Mouse (Mus musculus): ENCODE data around the gene Selenop. TPM values are rescaled to one million over a fixed set of nuclear protein-coding genes. Genes with fewer than 3 reads are reported as not detected.

Selenop gene
- polyA plus RNA-seq, 1 experiment from 2014 or later, result 512 TPM

DNA sequence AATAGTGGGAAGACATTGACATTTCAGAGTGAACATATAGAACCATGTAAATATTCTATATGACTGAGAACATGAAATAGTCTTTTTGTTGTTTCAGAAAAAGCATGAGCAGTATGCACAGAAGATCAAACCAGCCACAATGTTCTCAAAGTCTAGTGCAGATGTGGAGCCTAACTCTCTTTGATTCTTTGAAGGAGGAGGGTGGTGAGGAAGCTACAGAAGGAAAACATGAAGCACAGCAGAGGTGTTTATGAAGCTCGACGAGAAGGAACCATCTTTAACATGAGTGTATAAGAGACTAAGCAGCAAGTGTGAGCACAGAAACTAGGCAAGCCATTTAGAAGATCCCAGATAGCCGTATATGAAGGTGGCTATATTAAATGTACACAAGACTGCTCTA lies 41.5 kb downstream of the Selenop start:
- TF ChIP-seq EP300 (optimal IDR thresholded peaks at IDR 0.05) (no peak), CTCF (IDR thresholded peaks at IDR 0.05; ENCODE audit: low read depth) (no peak)
- 84% methylated on average over 3 of the region's 3 CpGs for WGBS
- no peak for DNase-seq (ENCODE audit: low spot score)
- H3K36me3 ChIP-seq (ENCODE audit: control insufficient read depth, insufficient read depth, low read length), result no peaks in the 10 kb centered on the region
- no peaks in the 10 kb centered on the region for H3K4me1 ChIP-seq (replicated peaks; ENCODE audit: control insufficient read depth, insufficient read depth)
- no peak overlapping the region for H3K9ac ChIP-seq (ENCODE audit: low read length)
- H3K27me3 ChIP-seq (ENCODE audit: control insufficient read depth, insufficient read depth, low read length), result no peaks in the 10 kb centered on the region
- no peak overlapping the region for H3K4me2 ChIP-seq (replicated peaks; ENCODE audit: low read depth)
- ATAC-seq (ENCODE audit: low FRiP score, low TSS enrichment), result no peak
- no peaks in the 10 kb centered on the region for H3K9me3 ChIP-seq (ENCODE audit: control insufficient read depth, low read length)
- no peak overlapping the region for H3K4me3 ChIP-seq (ENCODE audit: low read depth, low read length)
- H3K27ac ChIP-seq (replicated peaks), result no peak overlapping the region

DNA sequence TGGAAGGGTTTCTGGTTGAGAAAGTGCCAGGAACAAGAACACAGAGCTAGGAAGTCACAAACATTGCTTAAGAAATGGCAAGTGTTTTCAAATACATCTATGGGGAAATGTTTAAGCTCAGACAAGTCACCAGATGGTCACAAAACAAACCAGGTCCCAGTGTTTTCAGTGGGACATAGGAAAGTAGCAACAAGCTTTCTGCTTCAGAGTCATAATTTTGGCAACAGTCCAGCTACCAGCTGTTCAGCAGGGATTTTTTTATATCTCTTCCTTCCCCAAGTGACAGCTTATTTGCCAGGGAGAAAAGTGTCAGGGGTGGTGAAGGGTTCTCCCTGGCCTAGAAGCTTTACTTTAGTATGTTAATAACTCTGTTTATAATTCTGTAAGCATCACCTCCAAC lies 44.6 kb downstream of the Selenop start:
- H3K27me3 ChIP-seq (ENCODE audit: control insufficient read depth, insufficient read depth, low read length), result no peaks in the 10 kb centered on the region
- TF ChIP-seq CTCF (IDR thresholded peaks at IDR 0.05; ENCODE audit: low read depth), result no peak
- TF ChIP-seq EP300 (optimal IDR thresholded peaks at IDR 0.05), result no peak
- no peak for DNase-seq (ENCODE audit: low spot score)

DNA sequence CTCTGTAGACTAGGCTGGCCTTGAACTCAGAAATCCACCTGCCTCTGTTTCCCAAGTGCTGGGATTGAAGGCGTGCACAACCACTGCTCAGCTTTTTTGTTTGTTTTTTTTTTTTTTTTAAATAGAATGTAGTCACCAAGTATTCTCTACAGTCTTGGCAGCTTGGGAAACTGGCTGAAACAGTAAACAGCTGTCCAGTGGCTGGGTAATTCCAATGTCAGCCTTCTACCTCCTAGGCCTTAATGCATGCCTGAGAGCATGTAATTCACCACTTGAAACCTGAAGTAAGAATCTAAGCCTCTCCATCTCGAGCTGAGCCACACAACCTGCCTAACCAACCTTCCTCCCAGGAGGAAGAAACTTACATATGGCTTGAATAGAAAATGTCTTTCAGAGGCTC lies 48.3 kb downstream of the Selenop start:
- 72% methylated on average over 2 of the region's 2 CpGs for WGBS
- Histone ChIP-seq H3K27ac (replicated peaks) (no peak overlapping the region), H3K27me3 (ENCODE audit: control insufficient read depth, insufficient read depth, low read length) (no peaks in the 10 kb centered on the region), H3K9ac (ENCODE audit: low read length) (no peak overlapping the region), H3K4me2 (replicated peaks; ENCODE audit: low read depth) (no peak overlapping the region), H3K4me3 (ENCODE audit: low read depth, low read length) (no peak overlapping the region), H3K4me1 (replicated peaks; ENCODE audit: control insufficient read depth, insufficient read depth) (no peaks in the 10 kb centered on the region), H3K36me3 (ENCODE audit: control insufficient read depth, insufficient read depth, low read length) (peaks cover 8% of the 10 kb centered on the region; the same call in 1 of the 2 replicates), H3K9me3 (ENCODE audit: control insufficient read depth, low read length) (no peaks in the 10 kb centered on the region)
- ATAC-seq (ENCODE audit: low FRiP score, low TSS enrichment) (no peak), DNase-seq (ENCODE audit: low spot score) (no peak)
- TF ChIP-seq EP300 (optimal IDR thresholded peaks at IDR 0.05) (no peak), CTCF (IDR thresholded peaks at IDR 0.05; ENCODE audit: low read depth) (no peak)

More for the DNA sequence above, 44.6 kb downstream of the Selenop start:
- no peak overlapping the region for H3K4me3 ChIP-seq (ENCODE audit: low read depth, low read length)
- H3K27ac ChIP-seq (replicated peaks), result no peak overlapping the region
- no peaks in the 10 kb centered on the region for H3K9me3 ChIP-seq (ENCODE audit: control insufficient read depth, low read length)
- no peak overlapping the region for H3K4me2 ChIP-seq (replicated peaks; ENCODE audit: low read depth)
- ATAC-seq (ENCODE audit: low FRiP score, low TSS enrichment), result no peak
- H3K36me3 ChIP-seq (ENCODE audit: control insufficient read depth, insufficient read depth, low read length), result no peaks in the 10 kb centered on the region
- no peak overlapping the region for H3K9ac ChIP-seq (ENCODE audit: low read length)
- no peaks in the 10 kb centered on the region for H3K4me1 ChIP-seq (replicated peaks; ENCODE audit: control insufficient read depth, insufficient read depth)

DNA sequence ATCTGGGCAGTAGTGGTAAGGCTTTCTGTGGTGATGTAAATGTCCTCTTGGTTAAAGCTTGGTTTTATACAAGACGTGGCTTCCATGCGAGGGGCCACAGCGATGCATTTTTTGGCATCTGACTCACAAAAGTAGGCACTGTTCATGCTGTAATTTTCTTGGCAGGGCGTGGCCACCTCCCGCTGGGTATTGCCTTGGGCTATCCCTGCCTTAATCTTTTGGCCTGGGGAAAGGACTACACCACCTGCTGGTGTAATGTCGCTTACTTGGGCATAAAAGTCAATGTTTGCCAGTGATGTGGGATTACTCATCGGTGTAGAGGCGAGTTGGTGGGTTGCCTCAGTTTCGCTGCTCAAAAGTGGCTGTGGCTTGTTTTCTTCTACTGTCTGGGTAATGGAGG lies 51.6 kb downstream of the Selenop start:
- Histone ChIP-seq H3K36me3 (ENCODE audit: control insufficient read depth, insufficient read depth, low read length) (peaks cover 8% of the 10 kb centered on the region; the same call in 1 of the 2 replicates), H3K27ac (replicated peaks) (no peak overlapping the region), H3K4me2 (replicated peaks; ENCODE audit: low read depth) (no peak overlapping the region), H3K4me1 (replicated peaks; ENCODE audit: control insufficient read depth, insufficient read depth) (no peaks in the 10 kb centered on the region), H3K9ac (ENCODE audit: low read length) (no peak overlapping the region), H3K27me3 (ENCODE audit: control insufficient read depth, insufficient read depth, low read length) (no peaks in the 10 kb centered on the region), H3K9me3 (ENCODE audit: control insufficient read depth, low read length) (no peaks in the 10 kb centered on the region), H3K4me3 (ENCODE audit: low read depth, low read length) (no peak overlapping the region)
- WGBS, result 90% methylated on average over 9 of the region's 9 CpGs
- TF ChIP-seq CTCF (IDR thresholded peaks at IDR 0.05; ENCODE audit: low read depth) (no peak), EP300 (optimal IDR thresholded peaks at IDR 0.05) (no peak)
- no peak for DNase-seq (ENCODE audit: low spot score)
- ATAC-seq (ENCODE audit: low FRiP score, low TSS enrichment), result no peak

DNA sequence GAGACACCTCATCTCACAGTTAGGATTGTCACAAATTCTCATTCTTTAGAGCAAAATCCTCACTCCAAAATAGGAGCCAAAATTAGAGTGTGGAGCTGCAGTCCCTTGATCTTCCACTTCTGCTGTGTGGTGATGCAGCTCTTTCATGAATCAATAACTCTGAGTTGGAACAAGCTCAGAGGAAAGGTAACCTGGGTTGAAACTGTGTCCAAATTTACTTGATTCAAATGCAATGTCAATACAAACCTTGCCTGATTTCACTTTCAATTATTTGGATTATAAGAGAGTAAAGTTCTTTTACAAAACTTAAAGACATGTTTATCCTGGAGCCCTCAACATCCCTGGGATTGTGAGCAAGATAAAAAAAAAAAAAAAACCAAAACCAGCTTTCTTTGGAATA lies 54.7 kb downstream of the Selenop start:
- H3K36me3 ChIP-seq (ENCODE audit: control insufficient read depth, insufficient read depth, low read length), result peaks cover 8% of the 10 kb centered on the region; the same call in 1 of the 2 replicates
- H3K9me3 ChIP-seq (ENCODE audit: control insufficient read depth, low read length), result no peaks in the 10 kb centered on the region
- ATAC-seq (ENCODE audit: low FRiP score, low TSS enrichment), result no peak
- H3K4me2 ChIP-seq (replicated peaks; ENCODE audit: low read depth), result no peak overlapping the region
- no peak overlapping the region for H3K27ac ChIP-seq (replicated peaks)
- no peak overlapping the region for H3K4me3 ChIP-seq (ENCODE audit: low read depth, low read length)
- H3K4me1 ChIP-seq (replicated peaks; ENCODE audit: control insufficient read depth, insufficient read depth), result no peaks in the 10 kb centered on the region
- DNase-seq (ENCODE audit: low spot score), result no peak
- no peaks in the 10 kb centered on the region for H3K27me3 ChIP-seq (ENCODE audit: control insufficient read depth, insufficient read depth, low read length)
- no peak overlapping the region for H3K9ac ChIP-seq (ENCODE audit: low read length)
- TF ChIP-seq EP300 (optimal IDR thresholded peaks at IDR 0.05) (no peak), CTCF (IDR thresholded peaks at IDR 0.05; ENCODE audit: low read depth) (no peak)

Other genes with a start within 250 kb of the Selenop start
- 0.79 and 0.82 TPM in 2 replicates for gene Ccdc152, start 35.0 kb downstream of the Selenop start, polyA plus RNA-seq (2015; fragmentation: Nextera tagmentation; extraction: Ambion mirVana)